Mouse (Mus musculus) kidney, adult 2 months (tissue): Measurements from ENCODE around the gene Kcnip2.

Experiments
- CTCF ChIP-seq: fragments of 200-500 bp; conservative IDR thresholded peaks from 2 replicates; pipeline ENCODE4 v1.5.1; 2011; ENCODE audit warnings: low read depth, mild to moderate bottlenecking, control low read depth, low read length, moderate library complexity, mixed read lengths; ENCODE audit not compliant: insufficient read depth, insufficient read length
- POLR2A ChIP-seq: fragments of 200-500 bp; IDR thresholded peaks from one replicate; pipeline ENCODE4 v1.6.1; 2011; ENCODE audit warnings: low read depth, low read length, control low read depth

DNA sequence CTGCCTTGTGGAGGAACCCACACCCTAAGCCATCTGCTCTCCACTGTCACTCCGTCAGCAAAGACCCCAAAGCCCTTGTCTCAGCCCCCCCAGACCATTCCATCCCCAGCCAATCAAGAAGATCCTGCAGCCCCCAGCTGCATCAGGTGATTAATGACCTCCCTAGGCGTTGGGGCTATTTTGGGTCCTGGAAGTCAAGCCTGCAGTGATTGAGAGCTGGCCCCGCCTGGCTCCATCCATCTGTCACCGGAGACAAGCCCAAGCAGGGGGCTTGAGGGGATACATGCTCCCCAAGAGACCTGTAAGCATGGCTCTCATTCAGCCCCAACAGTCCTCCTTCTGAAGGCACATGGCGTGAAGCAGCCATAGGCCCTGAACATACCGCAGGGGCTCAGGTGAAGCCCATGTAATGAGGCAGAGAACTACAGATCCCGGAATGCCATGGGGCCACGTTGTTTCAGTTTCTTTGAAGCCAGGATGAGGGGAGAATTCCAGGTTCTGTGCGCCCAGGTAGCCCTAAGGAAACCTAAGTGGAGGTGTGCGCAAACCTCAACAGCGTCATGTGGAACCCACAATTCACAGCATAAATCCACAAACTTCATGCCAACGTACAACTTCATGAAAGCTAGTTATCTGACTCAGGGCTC is 4.7 kb downstream of the Kcnip2 start:
- TF ChIP-seq POLR2A (no peak), CTCF (no peak)
